Mouse (Mus musculus) embryo, embryonic 10 days (tissue): ENCODE measurements around the gene Psmg1.
"Not testable (repeated sequence)": the region's sequence is repeated elsewhere in the genome, so short reads cannot be mapped to it uniquely, and the experiment has no call there.

Source experiments
- DNase-seq: peaks from one replicate; pipeline ENCODE4 v3.0.0-alpha.2; 2015; ENCODE audit warnings: low spot score

Psmg1 gene

DNA sequence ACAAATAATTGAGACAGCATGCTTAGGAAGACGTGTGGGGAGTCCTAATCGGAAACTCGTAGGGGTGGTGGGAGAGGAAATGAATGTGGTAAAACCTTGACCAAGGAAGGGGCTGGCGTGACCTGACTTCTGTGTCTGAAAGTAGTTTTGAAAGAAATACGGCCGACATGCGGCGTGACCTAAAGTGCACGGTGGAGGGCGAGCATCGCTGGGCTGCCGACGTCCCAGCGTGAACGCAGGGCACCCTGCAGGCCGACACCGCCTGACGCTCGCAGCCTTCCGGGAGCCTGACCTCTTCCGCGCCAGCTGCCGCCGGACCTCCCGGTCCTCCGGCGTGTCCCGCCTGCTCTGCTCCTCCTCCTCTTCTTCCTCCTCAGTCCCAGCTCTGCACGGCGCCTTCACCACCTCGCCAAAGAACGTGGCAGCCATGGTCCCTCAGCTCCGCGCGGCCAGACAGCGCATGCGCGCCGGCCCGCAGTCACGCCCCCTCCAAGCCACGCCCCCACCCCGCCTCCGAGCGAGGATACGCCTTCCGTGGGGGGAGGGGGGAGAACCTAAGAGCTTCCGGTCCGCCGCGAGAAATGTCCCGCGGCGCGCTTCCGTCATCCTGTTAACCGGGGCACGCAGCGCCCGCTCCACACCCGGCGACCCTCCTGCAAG is at the start of gene Psmg1:
Psmg1 (minus strand) TSS at position 499 of the 660 bp plus-strand sequence.
- peak; percentile 93 for DNase-seq

GRCm38 (mm10) chr16:96039538-96039937 is 48.8 kb upstream of the Psmg1 start:
- DNase-seq: no peak

DNA sequence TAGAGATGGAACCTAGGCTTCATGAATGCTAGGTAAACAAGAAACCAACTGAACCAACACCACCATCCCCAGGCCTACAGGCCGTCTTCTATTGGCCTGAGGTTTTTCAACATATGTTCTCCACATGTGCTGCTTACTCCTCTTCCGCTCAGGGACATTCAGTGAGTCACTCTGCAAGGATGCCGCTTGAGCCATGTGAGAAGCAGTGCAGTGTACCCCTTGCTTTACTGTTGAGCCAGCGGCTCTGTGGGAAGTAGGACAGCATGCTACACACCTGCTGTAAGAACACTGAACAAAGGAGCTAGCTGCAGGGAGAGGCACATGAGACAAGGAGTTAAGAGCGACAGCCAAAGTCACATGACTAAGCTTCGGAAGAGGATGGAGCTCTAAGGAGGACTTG is 43.7 kb upstream of the Psmg1 start:
- DNase-seq: peak; percentile 37

DNA sequence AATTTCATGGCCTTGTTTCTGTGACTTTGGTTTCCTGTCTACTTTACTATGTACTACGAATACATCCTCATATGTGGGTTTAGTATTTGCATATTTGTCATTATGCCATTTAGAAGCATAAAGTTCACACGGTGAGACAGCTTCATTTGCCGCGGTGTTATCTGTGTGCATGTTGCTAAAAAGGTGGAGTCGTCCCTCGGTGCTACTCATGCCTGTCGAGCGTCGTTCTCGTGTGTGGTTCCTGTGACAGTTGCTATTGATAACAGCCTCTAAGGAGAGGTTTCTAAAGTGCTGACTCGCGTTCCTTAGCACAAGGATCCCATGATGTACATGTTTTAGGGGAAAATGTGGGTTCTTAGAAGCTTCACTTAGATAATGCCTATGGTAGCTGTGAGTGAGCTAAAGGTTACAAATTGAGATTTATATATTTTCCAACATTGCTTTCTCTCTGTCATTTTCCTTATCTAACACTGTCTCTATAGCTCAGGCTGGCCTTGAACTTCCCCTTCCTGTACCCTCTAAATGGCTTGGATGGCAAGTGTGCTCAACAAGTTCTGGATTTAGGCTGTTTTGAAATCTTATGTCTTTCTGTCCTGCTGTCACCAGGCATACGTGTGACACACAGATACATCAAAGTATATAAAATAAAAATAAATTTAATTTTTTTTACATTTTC is 41.7 kb upstream of the Psmg1 start:
- no peak for DNase-seq

DNA sequence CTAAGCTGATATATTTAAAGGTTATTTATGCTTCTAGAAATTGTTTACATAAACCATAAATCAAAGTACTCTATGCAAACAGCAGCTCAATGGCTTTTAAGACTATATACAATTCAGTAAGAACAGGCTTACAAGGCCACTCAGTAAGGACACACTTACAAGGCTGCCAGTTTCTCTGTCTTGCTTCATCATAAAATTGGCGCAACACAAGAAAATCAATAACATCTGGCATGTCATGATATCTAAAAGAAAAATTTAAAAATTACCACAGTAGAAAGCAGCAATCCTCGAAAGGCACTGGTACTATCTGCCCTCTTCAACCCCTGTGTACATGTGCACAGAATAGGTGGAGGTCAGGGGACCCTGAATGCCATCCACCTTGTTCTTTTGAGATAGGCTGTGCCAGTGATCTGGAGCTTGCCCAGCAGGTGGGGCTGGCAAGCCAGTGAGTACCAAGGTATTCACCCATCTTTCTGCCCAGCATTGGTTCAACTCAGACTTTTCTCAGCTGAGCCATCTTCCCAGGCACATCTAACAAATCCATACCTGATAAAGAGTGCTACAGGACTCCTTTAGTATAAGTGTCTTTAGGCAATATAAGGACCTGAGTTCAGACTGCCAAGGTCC is 39.8 kb upstream of the Psmg1 start:
- no peak for DNase-seq

DNA sequence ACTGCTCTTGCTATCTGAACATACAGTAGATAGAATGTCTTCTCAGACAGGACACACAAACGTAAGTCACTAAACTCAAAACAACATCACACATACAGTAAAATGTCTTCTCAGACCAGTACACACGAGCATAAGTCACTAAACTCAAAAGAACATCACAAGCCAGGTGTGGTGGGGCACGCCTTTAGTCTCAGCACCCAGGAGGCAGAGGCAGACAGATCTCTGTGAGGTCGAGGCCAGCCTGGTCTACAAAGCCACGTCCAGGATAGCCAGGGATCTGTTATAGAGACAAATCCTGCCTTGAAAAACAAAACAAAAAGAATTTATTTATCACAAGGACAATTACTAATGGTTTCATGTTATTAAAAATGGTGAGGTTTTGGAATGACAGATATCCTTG is 35.5 kb upstream of the Psmg1 start:
- no peak for DNase-seq

DNA sequence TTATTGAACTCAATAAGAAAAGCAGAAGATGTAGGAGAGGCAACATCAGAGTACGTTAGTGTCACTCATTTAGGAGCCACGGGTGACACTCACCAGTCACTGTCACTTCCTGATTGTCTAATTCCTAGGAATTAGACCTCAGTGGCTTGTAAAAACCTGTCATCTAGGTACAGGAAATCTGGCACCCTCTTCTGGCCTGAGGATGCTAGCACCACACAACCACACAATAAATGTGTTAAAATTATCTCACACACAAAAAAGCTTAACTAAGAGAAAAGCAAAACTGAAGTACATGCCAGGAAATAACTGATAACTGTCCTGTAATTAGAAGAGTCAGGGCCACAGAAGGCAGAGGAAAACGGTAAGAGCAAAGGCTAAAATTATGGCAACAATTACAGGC is 34.5 kb upstream of the Psmg1 start:
- DNase-seq: no peak

DNA sequence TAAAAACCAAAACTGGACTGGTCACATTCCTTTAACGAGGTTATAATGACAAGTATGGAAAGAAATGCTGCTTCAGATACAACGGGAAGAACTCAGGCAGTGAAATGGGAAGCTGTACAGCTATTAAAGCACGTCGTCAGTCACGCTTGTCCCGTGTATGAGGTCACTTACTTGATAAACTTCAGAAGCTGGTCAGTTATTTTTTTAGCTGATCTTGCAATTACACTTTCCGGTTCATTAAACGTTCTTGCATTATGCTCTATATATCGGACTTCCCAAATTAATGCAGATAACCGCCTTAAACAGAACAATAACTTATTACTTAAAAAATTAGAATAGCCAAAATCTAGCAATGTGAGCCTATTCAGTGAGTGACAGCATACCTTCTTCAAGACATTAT is 30.3 kb upstream of the Psmg1 start:
- DNase-seq: no peak

GRCm38 (mm10) chr16:96009124-96009523 is 18.4 kb upstream of the Psmg1 start:
- not testable (repeated sequence) for DNase-seq

- not testable (repeated sequence) for DNase-seq
Observed at GRCm38 (mm10) chr16:96004278-96004677, 13.5 kb upstream of the Psmg1 start.

GRCm38 (mm10) chr16:95999291-95999690 is 8.5 kb upstream of the Psmg1 start:
- no peak for DNase-seq

GRCm38 (mm10) chr16:95996156-95996555 is 5.4 kb upstream of the Psmg1 start:
- DNase-seq: no peak

GRCm38 (mm10) chr16:95994576-95994975 is 3.8 kb upstream of the Psmg1 start:
- DNase-seq: not testable (repeated sequence)

DNA sequence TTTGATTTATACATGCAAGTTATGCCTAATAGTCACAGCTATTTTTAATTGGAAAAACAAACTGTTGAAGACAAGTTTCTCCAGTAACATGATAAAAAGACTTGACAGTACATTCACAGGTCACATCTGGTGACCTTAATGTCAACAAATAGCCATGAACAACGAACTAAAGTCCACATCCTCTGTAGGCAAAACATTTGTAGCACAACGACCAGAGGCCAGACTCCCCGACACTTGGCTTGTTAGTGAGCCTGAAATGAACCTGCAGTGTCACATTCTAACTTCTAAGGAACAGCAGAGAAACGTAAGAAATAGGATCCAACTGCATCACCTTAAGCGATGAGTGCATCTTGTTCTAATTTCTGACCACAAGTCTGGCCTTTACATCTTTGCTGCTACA is 1.8 kb upstream of the Psmg1 start:
- DNase-seq: no peak

GRCm38 (mm10) chr16:95991122-95991900 is 551 bp upstream of the Psmg1 start:
- DNase-seq: peak; percentile 26

GRCm38 (mm10) chr16:95984911-95985310 is 5.8 kb downstream of the Psmg1 start:
- DNase-seq: no peak

GRCm38 (mm10) chr16:95983601-95984000 is 7.2 kb downstream of the Psmg1 start:
- DNase-seq: peak; percentile 37

GRCm38 (mm10) chr16:95970841-95971240 is 19.9 kb downstream of the Psmg1 start:
- DNase-seq: no peak

DNA sequence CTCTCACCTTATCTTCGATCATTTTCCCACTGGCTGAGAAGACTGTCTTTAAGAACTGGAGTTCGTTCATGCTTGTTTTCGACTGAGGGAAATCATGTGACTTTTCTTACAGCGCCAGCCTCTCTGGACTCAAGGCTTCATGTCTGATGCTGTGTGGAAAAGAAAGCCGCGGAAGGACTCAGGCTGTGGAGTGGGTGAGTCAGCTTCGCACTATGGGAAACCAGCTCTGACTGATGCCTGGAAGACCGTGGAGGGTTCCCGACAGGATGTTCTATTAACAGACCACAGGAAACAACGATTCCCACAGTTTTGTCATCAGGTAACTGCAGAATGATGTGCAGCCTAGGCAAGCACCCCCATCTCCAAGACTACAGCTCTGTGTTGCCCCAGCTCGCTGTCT is 23.3 kb downstream of the Psmg1 start:
- no peak for DNase-seq

DNA sequence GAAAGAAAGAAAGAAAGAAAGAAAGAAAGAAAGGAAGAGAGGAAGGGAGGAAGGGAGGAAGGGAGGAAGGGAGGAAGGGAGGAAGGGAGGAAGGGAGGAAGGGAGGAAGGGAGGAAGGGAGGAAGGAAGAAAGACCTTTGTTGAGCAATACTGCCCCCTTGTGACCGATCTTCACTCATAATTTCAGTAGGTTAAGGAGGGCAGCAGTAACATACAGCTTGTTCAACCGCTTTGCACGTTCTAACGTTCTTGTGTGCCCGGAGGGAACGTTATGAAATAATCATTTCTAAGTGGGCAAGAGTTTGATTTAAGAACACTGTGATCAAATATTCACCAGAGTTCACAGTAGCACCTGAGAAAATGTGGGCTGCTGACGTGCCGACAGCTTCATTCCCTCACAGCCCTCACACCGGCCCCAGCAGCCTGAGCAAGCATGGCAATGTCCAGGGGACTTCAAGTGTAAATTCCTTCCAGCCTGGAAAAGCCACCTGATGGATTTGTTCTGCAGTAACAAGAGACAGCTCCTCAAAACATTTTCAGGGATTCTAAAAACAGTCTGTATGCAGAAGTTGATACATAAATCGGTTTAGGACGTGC is 26.2 kb downstream of the Psmg1 start:
- peak; percentile 80 for DNase-seq

- DNase-seq: not testable (repeated sequence)
Observed at GRCm38 (mm10) chr16:95961484-95961883, 29.3 kb downstream of the Psmg1 start.

DNA sequence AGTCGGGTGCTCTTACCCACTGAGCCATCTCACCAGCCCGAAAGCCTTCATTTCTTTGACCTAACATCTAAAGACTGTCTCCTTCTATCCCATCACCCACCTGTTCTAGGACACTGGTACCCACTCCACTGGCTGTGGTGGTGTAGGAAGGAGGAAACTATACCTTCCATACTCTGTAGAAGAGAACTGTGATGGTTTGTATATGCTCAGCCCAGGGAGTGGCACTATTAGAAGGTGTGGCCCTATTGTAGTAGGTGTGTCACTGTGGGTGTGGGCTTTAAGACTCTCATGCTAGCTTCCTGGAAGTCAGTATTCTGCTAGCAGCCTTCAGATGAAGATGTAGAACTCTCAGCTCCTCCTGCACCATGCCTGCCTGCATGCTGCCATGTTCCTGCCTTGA is 30.1 kb downstream of the Psmg1 start:
- not testable (repeated sequence) for DNase-seq
